Mouse (Mus musculus) cerebellum, postnatal 25 days (tissue): ENCODE results near the gene Chrnb2.

ENCODE experiments used
- DNase-seq, 2 experiments: peaks; one replicate each; pipeline ENCODE4 v3.0.0; 2021; ENCODE audit warnings: mixed read lengths in 2 of 2

Gene Chrnb2

GRCm38 (mm10) chr3:89774236-89774960 is 10.0 kb upstream of the Chrnb2 start:
- DNase-seq = no peak

DNA sequence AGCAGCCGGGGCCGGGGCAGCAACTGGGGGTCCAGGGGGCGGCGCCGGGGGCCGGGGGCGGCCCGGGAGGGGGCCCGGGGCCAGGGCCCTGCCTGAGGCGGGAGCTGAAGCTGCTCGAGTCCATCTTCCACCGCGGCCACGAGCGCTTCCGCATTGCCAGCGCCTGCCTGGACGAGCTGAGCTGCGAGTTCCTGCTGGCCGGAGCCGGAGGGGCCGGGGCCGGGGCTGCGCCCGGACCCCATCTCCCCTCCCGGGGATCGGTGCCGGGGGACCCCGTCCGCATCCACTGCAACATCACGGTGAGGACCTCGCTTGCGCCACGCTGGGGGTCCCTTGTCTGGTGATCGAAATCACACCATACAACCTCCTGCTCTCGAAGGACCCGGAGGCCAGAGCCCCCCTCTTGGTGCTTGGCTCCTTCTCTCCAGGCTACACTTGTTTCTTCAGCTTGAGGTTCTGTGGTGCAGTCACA is 9.3 kb upstream of the Chrnb2 start:
- DNase-seq = peak in 1 of 2 experiments; percentile 65

GRCm38 (mm10) chr3:89772968-89773709 is 8.7 kb upstream of the Chrnb2 start, which contains the start of gene Ube2q1:
Ube2q1 (plus strand) TSS chr3:89773616.
- peak; percentile 97 to 98 for DNase-seq

DNA sequence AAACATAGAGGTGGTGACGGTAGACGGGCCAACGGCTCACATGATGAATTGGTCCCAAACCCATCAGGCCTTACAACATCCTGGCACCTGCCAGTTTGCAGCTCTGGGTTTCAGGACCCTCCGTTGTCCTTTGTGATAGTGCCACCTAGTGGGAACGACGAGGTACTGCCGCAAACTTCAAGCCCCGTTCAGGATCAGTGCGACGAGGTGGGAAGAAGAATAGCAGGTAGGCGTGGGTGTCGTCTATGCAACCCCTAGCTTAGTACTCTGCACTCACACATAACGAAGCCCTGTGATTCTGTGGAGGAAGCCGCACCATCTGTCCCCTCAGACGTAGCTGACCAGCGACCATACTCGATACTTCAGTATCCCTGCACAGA is 8.1 kb upstream of the Chrnb2 start:
- DNase-seq = peak; percentile 91

DNA sequence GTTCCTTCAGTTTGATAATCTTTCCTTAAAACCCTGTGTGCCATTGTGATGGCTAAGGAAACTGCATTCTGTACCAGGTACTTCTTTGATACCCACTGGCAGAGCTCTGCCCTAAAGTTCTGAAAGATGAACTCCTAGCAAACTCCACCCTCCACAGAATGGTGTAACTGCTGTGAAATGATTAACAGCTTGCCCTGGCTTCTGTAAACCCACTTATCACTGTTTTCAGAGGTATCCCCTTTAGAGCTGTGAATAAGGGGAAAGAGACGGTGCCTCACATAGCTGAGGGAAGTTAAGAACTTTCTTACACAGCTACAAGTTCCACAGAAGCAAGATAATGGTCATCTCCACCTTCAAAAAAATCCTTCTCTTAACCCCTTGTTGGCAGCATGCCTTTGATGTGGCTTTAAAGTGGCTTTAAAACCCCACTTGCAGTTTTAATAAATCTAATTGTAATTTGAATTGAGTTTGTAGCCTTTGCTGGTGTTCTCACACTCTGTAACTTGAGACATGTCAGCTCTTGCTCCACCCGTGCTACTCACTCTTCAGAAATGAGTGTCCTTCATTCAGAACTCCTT is 6.1 kb upstream of the Chrnb2 start:
- no peak for DNase-seq

DNA sequence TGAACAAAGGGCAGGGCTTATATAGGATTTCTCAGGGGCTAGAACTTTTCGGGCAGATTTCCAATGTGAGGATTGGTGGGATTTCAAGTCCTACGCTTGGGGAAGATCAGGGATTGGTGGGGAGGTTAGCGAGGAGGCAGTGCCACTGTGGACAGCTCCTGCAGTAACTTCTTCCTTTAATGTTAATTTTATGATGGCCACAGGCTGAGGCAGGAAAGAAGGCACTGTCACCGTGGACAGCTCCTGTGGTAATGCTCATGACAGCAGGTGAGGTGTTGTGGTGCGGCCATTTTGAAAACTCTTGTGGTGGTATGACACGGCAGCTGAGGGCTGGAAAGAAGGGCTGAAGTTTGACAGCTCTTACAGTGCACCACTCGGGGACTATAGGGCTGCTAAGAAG is 5.2 kb upstream of the Chrnb2 start:
- peak in 1 of 2 experiments; percentile 2 for DNase-seq

DNA sequence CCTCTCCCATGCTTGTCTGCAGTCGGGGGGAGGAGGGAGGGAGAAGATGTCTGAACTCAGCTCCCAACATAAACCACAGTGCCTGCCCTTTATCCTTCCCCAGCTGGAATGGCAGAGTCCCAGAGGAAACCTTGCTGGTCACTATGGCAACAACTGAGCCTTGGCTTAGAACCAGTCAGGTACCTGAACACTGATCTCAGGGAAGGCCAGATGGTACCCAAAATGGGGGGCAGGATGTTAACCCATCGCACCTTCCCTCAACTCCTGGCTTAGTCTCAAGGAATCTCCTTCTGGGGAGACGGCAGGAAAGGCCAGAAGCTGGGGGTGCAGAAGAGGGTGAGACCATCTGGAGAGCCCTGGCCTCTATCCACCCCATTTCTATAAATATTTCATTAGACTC is 4.6 kb downstream of the Chrnb2 start:
- peak; percentile 89 to 90 for DNase-seq

DNA sequence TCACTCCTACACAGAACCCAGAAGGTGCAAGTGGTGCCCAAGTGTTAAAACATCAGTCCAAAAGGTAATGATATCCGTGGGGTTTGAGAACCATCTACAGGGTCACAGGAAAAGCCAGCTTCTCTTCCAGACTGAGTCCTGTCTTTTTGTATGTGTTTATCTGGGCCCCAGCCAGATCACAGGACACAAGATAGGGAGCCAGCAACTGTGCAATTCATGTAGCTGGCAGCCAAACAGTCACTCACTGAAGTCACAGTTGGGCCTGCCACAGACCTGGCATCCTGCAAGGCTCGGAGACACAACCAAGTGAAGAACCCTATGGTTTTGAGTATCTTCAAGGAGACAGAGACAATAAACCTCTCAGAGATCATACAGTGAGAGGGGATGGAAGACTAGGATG is 6.6 kb downstream of the Chrnb2 start:
- peak; percentile 66 to 73 for DNase-seq

DNA sequence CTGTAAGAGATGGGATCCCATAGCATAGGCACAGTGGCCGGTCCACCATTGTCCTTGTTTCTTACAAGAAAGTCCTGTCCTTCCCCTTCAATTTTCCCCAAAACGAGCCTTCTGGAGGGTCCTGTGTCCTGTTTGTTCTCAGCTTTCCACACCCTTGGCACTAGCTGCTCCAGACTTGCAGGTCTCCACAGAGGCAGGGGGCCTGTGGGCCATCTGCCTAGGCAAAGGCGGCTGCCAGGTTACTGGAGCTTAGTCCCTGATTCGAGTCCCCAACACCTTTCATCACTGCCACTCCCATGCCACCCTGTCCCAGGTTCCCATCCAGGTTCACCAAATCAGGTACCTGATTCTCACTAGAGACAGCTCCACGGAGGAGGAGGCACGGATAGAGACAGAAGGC is 9.1 kb downstream of the Chrnb2 start:
- DNase-seq = peak; percentile 74 to 79

GRCm38 (mm10) chr3:89752307-89752706 is 12.1 kb downstream of the Chrnb2 start:
- DNase-seq = peak; percentile 24 to 53

DNA sequence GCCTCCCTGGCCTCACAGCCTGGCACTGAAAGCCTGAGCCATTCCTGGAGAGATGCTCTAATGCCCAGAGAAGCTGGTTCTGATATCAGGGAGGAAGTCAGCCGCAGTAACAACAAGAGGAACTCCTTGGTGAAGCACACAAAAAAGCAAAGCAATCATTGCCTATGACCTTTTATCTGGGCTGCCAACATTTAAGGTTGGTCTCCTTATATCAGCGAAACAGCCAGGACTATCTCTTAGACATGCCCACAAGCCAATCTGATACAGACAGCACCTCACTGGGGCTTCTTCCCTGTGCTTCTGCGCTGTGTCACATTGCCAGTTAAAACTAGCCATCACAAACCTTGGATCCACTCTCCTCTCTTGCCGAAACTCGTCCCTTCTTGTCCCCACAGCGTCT is 25.9 kb downstream of the Chrnb2 start:
- DNase-seq = no peak

GRCm38 (mm10) chr3:89732091-89732490 is 32.3 kb downstream of the Chrnb2 start:
- no peak for DNase-seq

DNA sequence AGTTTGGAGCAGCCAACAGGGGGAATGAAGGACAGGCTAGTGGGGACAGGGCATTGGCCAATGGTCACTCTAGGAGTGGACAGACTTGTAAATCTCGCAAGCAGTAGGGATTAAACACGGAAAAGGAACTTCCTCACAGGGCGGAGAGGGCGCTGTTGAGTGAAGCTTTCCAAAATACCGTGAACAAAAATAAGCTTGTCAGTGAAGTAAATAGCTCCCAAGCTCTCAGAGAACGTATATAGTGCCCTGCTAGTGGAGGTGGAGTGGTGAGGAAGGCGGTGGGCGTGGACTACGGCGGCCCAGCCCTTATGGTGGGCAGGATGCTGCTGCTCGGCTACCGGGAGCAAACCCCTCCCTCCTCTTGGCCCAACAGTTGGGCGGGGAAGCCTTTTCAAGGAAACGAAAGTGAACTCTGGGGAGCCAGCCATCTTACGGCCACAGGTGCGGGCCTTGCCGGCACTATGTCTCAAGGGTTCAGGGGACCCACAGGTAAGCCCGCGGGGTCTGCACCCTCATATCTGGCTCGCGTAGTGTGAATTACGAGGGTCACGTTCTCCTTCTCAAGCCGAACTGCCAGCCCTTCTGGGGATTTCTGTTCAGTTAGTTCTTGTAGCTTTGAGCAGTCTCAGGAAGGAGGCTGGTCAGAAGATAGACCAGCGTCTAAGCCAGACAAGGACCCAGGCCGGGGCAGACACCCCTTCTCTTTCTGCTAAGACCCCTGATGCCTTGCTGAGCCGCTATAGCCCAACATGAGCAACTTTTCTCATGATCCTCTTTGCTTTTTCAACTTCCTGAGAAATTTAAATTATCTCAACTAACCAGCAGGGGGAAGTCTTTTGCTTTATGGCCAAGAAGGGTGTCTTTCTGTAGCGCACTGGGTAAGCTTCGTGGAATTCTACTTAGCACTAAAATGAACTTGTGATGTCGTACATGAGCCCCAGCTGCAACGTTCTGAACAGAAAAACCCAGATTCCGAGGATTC is 33.8 kb downstream of the Chrnb2 start:
- peak; percentile 46 to 61 for DNase-seq

DNA sequence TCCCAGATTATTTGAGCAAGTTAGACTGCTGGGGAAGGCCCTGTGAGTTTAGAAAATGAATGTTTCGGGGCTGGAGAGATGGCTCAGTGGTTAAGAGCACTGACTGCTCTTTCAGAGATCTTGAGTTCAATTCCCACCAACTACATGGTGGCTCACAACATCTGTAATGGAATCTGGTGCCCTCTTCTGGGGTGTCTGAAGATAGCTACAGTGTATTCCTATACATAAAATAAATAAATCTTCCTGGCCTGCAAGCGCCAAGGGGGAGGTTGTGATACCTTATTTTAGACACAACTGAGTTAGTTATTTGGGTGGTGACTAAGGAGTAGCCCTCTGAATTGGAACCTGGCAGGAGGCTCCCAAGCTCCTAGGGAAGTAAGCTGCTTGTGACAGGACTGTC is 35.6 kb downstream of the Chrnb2 start:
- DNase-seq = no peak

- DNase-seq = peak; percentile 40 to 63
Observed at GRCm38 (mm10) chr3:89727028-89727427, 37.4 kb downstream of the Chrnb2 start.

- no peak for DNase-seq
Observed at GRCm38 (mm10) chr3:89723400-89724084, 40.9 kb downstream of the Chrnb2 start.

GRCm38 (mm10) chr3:89722032-89722431 is 42.4 kb downstream of the Chrnb2 start:
- no peak for DNase-seq

DNA sequence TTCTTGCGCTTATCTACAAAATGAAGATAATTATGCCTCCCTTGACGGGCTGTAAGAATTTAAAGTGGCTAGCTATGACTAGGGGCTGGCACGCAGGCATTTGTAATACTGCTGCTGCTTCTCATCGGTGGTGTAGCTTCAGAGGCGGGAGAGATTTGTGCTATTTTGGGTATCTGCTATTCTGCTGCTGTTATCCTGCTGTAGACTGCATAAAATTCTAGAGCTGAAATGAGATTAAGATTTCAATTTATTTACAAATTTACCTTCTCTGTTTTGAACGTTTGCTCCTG is 48.5 kb downstream of the Chrnb2 start:
- DNase-seq = no peak

DNA sequence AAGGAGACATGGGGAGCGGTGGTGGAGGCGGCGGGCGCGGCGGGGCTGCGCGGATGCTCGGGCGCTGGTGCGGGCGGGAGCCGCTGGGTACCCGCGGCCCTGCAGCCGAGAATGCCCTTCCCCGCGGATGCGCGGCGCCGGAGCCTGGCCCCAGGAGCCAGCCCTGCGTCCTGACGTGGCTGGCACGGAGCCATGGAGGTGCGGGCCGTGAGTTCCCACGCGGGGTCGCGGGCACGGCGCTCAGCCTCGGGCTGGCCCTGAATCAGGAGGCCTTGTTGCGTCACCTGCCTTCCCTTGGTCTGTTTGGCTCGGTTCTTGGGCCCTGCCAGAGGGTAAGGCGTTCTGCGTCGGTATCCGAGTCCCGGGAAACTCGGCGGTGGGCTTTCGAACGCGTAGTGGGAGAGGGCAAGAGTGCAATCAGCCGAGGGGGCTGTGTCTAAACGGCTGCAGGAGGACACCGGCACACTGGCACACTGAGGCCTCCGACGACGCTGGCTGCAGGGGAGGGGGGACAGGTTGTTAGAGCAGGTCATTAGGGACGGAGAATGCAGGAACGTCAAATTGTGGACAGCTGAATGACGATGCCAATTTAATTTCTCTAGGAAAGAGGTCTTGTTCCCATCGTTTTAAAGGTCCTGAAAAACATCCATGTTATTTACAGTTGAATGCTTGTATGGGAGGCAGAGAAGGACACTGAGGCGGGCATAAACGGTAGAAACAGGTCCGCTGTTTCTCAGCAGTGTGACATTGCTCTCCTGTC is 49.0 kb downstream of the Chrnb2 start:
- peak; percentile 84 to 85 for DNase-seq

GRCm38 (mm10) chr3:89714359-89715206 is 49.8 kb downstream of the Chrnb2 start, which contains the start of gene Adar:
Adar (plus strand) TSS chr3:89715022.
- DNase-seq = peak; percentile 93
